Mouse (Mus musculus) sigmoid colon, adult 10 weeks (tissue): ENCODE measurements around the gene Nceh1. TPM values are rescaled to one million over a fixed set of nuclear protein-coding genes. Genes with fewer than 3 reads are reported as not detected.

Source experiments
- polyA plus RNA-seq: library from polyadenylated mRNA; stranded (reverse); fragments of 350-450 nt; fragmentation: Illumina TruSeq; extraction: RNeasy Lipid Tissue Mini Kit (QIAGEN cat#74804); gene quantifications from one replicate; pipeline ENCODE4 v1.2.3, GENCODE M21; 2014; ENCODE audit warnings: low read depth, low replicate concordance

The Nceh1 gene
- 36.1 TPM for polyA plus RNA-seq

GRCm38 (mm10) chr3:27182733-27183600 is at the start of gene Nceh1:
Nceh1 (plus strand) TSS chr3:27182965.

GRCm38 (mm10) chr3:27153701-27154209 is 29.0 kb upstream of the Nceh1 start, which contains the start of gene Ect2:
Ect2 (minus strand) TSS chr3:27153878.

DNA sequence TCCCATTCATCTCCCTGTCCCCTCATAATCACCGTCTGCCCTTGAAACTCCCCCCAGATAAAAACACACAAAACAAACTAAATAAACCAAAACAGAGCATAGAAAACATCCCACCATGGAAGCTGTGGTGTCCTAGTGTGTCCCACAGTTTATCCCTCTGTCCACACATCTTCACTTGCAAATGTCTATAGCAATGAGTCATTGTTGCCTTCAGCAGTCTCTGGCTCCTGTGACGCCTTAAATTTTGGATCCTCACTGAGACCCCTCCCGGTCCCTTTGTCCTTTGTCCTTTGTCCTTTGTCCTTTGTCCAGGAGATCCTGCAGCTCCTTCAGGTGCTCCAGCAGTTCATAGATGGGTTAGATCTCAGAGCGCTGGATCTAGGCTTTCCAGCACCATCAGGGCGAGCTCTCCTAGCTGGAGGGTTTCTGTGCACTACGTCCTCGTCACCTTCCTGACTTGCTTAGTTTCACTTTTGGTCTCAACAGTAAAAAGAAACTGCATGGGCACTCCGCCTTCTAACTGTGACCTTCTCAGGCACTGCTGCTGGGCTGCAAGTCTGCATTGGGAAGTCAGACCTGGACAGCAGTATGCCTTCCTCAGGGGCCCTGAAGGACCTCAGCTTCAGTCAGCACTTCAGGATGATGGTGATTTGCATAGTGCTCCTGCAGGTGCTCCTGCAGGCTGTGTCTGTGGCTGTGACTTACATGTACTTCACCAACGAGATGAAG is 134.0 kb downstream of the Nceh1 start, which contains the start of gene Tnfsf10:
Gene Tnfsf10 (plus strand): TSS at position 470 of the 729 bp plus-strand sequence.

Other genes with a start within 250 kb of the Nceh1 start
- gene Ect2, start 29.1 kb upstream of the Nceh1 start, polyA plus RNA-seq, result 31.1 TPM
- 25.8 TPM for gene Tnfsf10, start 134.1 kb downstream of the Nceh1 start, polyA plus RNA-seq
- not detected for gene Ghsr, start 188.4 kb downstream of the Nceh1 start, polyA plus RNA-seq